Mouse (Mus musculus) gastrocnemius, postnatal 10 days (tissue): Measurements from ENCODE around the gene Rapsn. TPM values are rescaled to one million over a fixed set of nuclear protein-coding genes. Genes with fewer than 3 reads are reported as not detected.
"Not testable (repeated sequence)": the region's sequence is repeated elsewhere in the genome, so short reads cannot be mapped to it uniquely, and the experiment has no call there.

Source experiments
- DNase-seq: peaks from one replicate; pipeline ENCODE4 v3.0.0; 2021; ENCODE audit warnings: mixed read lengths
- long read RNA-seq, 2 experiments: library from polyadenylated mRNA; stranded (forward); transcript quantifications; one replicate each; pipeline ENCODE4 v2.0.0; 2021
- total RNA-seq, 2 experiments: library from RNA; stranded (reverse); gene quantifications; 2 replicates each; pipeline ENCODE4 v1.2.3; 2021

The Rapsn gene
- 10 to 100 TPM; 32.5 to 32.8 TPM for total RNA-seq
- long read RNA-seq, experiment 1, transcript Rapsn-201 (8 exons, 1,606 nt), result major isoform, 68 of 79 reads
- long read RNA-seq, experiment 1, partial matches to known transcripts, result 7 of 79 reads
- long read RNA-seq, experiment 1, other reads (novel, unspliced or antisense), result 2 of 79 reads
- long read RNA-seq, experiment 2, transcript Rapsn-201 (8 exons, 1,606 nt), result major isoform, 50 of 62 reads
- long read RNA-seq, experiment 2, partial matches to known transcripts, result 3 of 62 reads
- long read RNA-seq, experiment 2, other reads (novel, unspliced or antisense), result 6 of 62 reads

DNA sequence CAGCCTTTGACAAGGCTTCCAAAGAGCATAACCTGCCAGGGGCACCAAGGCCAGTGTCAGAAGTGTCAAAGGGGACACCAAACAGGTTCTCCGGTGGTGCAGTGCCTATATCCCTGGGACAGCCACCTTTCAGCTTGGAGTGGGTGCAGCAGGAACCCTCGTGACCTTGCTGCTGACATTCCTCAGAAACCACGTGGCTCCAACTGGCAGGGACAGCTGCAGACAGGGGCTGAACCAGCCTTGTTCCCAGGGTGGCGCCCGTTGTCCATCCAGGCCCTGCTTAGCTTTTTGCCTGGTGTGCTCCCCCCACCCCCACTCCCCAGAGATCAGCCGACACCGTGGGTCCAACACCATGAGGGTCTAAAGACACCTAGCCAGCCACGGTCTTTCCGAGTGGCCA, at the start of gene Rapsn:
Gene Rapsn, plus strand, starts transcription at position 236 of the 400 bp plus-strand sequence.
- DNase-seq, result peak; percentile 61

DNA sequence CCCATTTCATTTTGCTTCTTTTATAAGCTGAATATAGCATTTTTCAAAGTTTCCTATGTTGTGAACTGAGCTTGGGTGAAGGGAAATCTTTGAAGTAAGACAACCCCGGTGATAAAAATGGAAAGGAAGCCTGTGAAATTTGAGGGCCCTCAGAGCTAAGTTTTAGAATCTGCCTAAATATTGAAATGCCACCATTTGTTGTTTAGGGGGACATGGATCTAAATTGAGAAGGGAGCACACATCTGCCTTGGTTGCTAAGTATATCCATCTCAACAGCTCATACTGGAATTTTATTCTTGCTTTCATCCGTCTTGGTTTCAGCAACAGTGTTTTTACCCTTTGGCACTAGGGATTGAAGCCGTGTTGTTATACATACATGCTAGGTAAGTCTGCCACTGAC, 49.4 kb upstream of the Rapsn start:
- no peak for DNase-seq

- DNase-seq, result no peak
These were observed 26.9 kb upstream of the Rapsn start for GRCm38 (mm10) chr2:91008536-91008935.

DNA sequence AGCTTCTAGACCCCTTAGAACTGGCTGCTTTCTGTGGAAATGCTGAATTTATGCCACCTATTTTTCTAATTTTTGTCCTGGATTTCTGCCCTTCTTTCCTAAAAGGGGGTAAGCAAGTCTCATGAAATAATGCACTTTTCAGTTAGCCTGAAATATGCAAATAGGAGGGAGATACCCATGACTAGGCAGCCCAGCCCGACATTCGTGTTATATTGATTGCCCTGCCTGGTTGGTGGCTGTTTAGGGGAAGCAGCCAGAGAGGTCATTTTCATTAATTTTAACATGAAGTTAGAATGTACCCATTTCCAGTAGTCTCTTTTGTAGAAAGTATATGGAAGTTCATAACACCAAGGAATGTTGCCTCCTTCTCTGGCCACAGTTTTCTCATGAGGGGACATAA, 21.5 kb upstream of the Rapsn start:
- no peak for DNase-seq

- no peak for DNase-seq
These were observed 20.0 kb upstream of the Rapsn start for GRCm38 (mm10) chr2:91015386-91015785.

GRCm38 (mm10) chr2:91018061-91018788, 17.2 kb upstream of the Rapsn start:
- DNase-seq, result peak; percentile 44

DNA sequence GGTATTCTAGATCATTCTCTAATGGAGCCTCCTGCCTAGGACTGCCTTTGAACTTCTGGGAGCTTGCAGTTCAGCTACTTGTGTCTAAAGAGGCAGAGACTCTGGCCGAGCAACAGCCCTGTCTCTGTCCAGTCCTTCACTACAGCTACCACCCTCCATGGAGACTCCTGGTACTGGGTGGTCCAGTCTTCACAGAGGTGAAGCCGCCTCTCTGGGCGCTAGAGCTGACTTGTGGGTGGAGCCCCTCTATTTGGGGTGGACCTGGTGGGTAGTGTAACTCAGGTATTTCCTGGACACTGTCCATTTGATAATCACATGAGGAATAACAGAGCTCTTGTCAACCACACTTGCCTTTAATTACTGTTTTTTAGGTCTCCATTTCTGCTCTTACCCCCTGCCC, 15.5 kb upstream of the Rapsn start:
- no peak for DNase-seq

- not testable (repeated sequence) for DNase-seq
These were observed 13.2 kb upstream of the Rapsn start for GRCm38 (mm10) chr2:91022266-91022665.

- DNase-seq, result no peak
These were observed 12.3 kb upstream of the Rapsn start for GRCm38 (mm10) chr2:91023131-91023530.

DNA sequence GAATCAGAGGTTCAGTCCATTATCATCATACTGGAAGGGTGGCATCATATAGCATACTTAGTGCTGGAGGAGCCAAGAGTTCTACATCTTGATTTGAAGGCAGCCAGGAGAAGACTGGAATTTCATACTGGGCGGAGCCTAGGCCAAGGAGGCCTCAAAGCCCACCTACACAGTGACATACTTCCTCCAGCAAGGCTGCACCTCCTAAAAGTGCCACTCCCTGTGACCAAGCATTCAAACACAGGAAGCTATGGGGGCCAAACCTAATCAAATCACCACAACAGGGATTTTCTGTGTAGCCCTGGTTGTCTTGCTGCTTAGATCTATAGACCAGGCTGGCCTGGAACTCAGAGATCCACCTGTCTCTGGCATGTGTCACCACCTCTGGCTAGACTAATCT, 11.5 kb upstream of the Rapsn start:
- no peak for DNase-seq

GRCm38 (mm10) chr2:91025081-91025516, 10.3 kb upstream of the Rapsn start:
- DNase-seq, result no peak

DNA sequence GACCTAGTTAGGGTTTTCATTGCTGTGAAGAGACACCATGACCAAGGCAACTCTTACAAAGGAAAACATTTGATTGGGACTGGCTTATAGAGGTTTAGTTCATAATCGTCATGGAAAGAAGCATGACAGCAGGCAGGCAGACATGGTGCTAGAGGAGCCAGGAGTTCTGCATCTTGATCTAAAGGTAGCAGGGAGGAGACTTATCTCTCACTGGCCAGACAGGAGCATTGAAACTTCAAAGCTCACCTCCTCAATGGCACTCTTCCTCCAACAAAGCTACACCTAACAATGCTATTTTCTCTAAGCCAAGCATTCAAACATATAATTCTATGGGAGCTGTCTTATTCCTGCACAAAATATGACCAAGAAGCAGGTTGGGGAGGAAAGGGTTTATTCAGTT, 8.9 kb upstream of the Rapsn start:
- DNase-seq, result no peak

GRCm38 (mm10) chr2:91027391-91028214, 7.8 kb upstream of the Rapsn start:
- DNase-seq, result no peak

DNA sequence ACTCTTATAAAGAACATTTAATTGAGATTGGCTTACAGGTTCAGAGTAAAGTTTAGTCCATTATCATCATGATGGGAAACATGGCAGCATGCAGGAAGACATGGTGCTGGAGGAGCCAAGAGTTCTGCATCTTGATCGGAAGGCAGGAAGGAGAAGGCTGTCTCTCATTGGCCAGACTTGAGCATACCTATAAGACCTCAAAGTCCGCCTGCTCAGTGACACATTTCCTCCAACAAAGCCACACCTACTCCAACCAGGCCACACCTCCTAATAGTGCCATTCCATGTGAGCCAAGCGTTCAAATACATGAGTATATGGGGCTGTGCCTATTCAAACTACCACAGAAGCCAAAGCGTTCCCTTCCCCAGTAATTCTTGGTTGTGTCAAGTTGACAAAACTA, 4.2 kb upstream of the Rapsn start:
- DNase-seq, result no peak

DNA sequence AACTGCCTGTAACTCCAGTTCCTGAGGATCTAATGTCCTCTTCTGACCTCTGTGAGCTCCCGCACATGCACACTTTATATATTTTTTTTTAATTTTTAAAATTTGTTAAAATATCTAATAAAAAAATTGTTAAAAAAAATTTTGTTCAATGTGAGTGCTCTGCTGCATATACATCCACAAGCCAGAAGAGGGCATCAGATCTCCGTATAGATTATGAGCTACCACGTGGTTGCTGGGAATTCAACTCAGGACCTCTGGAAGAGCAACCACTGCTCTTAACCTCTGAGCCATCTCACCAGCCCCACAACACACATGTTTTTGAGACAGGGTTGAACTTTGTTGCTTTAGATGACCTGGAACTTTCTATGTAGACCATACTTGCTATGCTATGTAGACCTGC, 2.4 kb upstream of the Rapsn start:
- DNase-seq, result no peak

GRCm38 (mm10) chr2:91041786-91042185, 6.4 kb downstream of the Rapsn start:
- DNase-seq, result no peak

GRCm38 (mm10) chr2:91042651-91043398, 7.4 kb downstream of the Rapsn start:
- no peak for DNase-seq

- no peak for DNase-seq
These were observed 9.3 kb downstream of the Rapsn start for GRCm38 (mm10) chr2:91044727-91045126.

- not testable (repeated sequence) for DNase-seq
These were observed 10.4 kb downstream of the Rapsn start for GRCm38 (mm10) chr2:91045805-91046204.

- no peak for DNase-seq
These were observed 11.9 kb downstream of the Rapsn start for GRCm38 (mm10) chr2:91047359-91047758.

DNA sequence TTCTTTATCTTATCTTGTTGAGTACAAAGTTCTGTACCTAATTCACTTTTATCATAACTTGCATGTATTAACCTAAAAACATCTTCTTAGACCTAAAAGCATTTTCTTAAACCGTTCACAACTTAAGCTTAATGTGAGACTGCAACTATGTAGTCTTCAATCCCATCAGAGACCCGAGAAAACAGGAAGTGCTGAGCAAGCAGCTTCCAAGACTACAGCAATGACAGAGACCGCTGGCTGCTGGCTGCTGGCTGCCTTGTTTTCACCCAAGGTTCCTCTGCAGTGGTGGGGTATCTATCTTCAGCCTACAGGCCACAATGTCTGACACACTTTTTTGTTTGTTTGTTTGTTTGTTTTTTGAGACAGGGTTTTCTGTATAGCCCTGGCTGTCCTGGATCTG, 16.5 kb downstream of the Rapsn start:
- DNase-seq, result no peak

DNA sequence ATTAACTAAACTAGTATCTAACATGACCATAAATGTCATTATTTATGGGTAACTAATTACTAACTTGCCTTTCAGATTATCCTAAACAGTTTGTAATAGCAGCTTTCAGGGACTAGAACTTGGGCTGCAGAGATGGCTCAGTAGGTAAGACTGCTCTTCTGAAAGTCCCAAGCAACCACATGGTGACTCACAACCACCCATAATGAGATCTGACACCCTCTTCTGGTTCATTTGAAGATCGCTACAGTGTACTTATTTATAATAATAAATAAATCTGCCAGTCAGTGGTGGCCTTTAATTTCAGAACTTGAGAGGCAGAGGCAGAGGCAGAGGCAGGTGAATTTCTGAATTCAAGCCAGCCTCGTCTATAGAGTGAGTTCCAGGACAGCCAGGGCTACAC, 17.3 kb downstream of the Rapsn start:
- DNase-seq, result no peak
